Mouse (Mus musculus): ENCODE measurements at regions not wholly inside any gene's neighbourhood (a gene's known extent, or its start where the extent isn't known, plus 50 kb on each side); places are given as distances from the start of the nearest gene placed in this dataset.

GRCm38 (mm10) chr7:134463380-134463779, 77.9 kb upstream of the D7Ertd443e start:
- Histone ChIP-seq H3K36me3 (ENCODE audit: control insufficient read depth, insufficient read depth, low read length) (no peaks in the 10 kb centered on the region), H3K9ac (ENCODE audit: low read depth, low read length) (no peak overlapping the region), H3K27me3 (ENCODE audit: control insufficient read depth, insufficient read depth, low read length) (no peaks in the 10 kb centered on the region), H3K79me2 (ENCODE audit: control insufficient read depth, insufficient read depth, low read length) (no peaks in the 10 kb centered on the region), H3K4me1 (ENCODE audit: control insufficient read depth, insufficient read depth, low read length) (no peaks in the 10 kb centered on the region), H3K27ac (replicated peaks; ENCODE audit: insufficient read depth, low read depth, low read length) (no peak overlapping the region), H3K4me3 (ENCODE audit: insufficient read depth, low read depth, low read length) (no peak overlapping the region)
- 92% methylated on average over 4 of the region's 4 CpGs for WGBS
- no peak for DNase-seq (ENCODE audit: extremely low read depth, low read depth, low spot score)
- TF ChIP-seq POLR2A (IDR thresholded peaks at IDR 0.05; ENCODE audit: extremely low read depth, insufficient read depth, low read length): no peak
- TF ChIP-seq CTCF (IDR thresholded peaks at IDR 0.05; ENCODE audit: low read depth, low read length): no peak

DNA sequence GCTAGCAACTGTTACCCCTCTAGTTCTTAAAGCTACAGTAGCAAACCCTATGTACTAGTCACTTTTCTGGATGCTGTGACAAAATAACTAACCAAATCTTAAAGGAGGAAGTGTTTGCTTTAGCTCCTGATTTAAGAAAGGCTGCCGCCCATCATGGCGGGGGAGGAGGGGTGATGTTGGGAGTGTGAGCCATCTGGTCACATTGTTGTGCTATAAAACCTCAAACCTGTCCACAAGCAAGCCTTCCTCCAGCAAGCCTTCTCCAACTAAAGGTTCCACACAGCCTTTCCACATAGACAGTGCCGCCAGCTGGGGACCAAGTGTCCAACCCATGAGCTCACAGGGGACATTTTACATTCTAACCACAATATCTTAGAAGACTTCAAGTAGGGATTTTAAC, 81.8 kb upstream of the D7Ertd443e start:
- no peaks in the 10 kb centered on the region for H3K36me3 ChIP-seq (ENCODE audit: control insufficient read depth, insufficient read depth, low read length)
- WGBS: 96% methylated on average over 3 of the region's 3 CpGs

GRCm38 (mm10) chr7:134471286-134471685, 85.8 kb upstream of the D7Ertd443e start:
- WGBS: 20% methylated on average over 2 of the region's 2 CpGs
- Histone ChIP-seq H3K4me1 (ENCODE audit: control insufficient read depth, insufficient read depth, low read length) (no peaks in the 10 kb centered on the region), H3K79me2 (ENCODE audit: control insufficient read depth, insufficient read depth, low read length) (no peaks in the 10 kb centered on the region), H3K27ac (replicated peaks; ENCODE audit: insufficient read depth, low read depth, low read length) (no peak overlapping the region), H3K4me3 (ENCODE audit: insufficient read depth, low read depth, low read length) (no peak overlapping the region), H3K27me3 (ENCODE audit: control insufficient read depth, insufficient read depth, low read length) (no peaks in the 10 kb centered on the region), H3K9ac (ENCODE audit: low read depth, low read length) (no peak overlapping the region), H3K36me3 (ENCODE audit: control insufficient read depth, insufficient read depth, low read length) (no peaks in the 10 kb centered on the region)
- TF ChIP-seq POLR2A (IDR thresholded peaks at IDR 0.05; ENCODE audit: extremely low read depth, insufficient read depth, low read length) (no peak), CTCF (IDR thresholded peaks at IDR 0.05; ENCODE audit: low read depth, low read length) (no peak)
- DNase-seq (ENCODE audit: extremely low read depth, low read depth, low spot score): peak; percentile 4

More for the DNA sequence above, 81.8 kb upstream of the D7Ertd443e start:
- Histone ChIP-seq H3K27me3 (ENCODE audit: control insufficient read depth, insufficient read depth, low read length) (no peaks in the 10 kb centered on the region), H3K4me1 (ENCODE audit: control insufficient read depth, insufficient read depth, low read length) (no peaks in the 10 kb centered on the region), H3K27ac (replicated peaks; ENCODE audit: insufficient read depth, low read depth, low read length) (no peak overlapping the region), H3K9ac (ENCODE audit: low read depth, low read length) (no peak overlapping the region), H3K4me3 (ENCODE audit: insufficient read depth, low read depth, low read length) (no peak overlapping the region), H3K79me2 (ENCODE audit: control insufficient read depth, insufficient read depth, low read length) (no peaks in the 10 kb centered on the region)
- TF ChIP-seq POLR2A (IDR thresholded peaks at IDR 0.05; ENCODE audit: extremely low read depth, insufficient read depth, low read length): no peak
- no peak for TF ChIP-seq CTCF (IDR thresholded peaks at IDR 0.05; ENCODE audit: low read depth, low read length)
- no peak for DNase-seq (ENCODE audit: extremely low read depth, low read depth, low spot score)

GRCm38 (mm10) chr7:134491326-134491725, 105.9 kb upstream of the D7Ertd443e start:
- Histone ChIP-seq H3K36me3 (ENCODE audit: control insufficient read depth, insufficient read depth, low read length) (no peaks in the 10 kb centered on the region), H3K9ac (ENCODE audit: low read depth, low read length) (no peak overlapping the region), H3K27ac (replicated peaks; ENCODE audit: insufficient read depth, low read depth, low read length) (no peak overlapping the region), H3K79me2 (ENCODE audit: control insufficient read depth, insufficient read depth, low read length) (no peaks in the 10 kb centered on the region), H3K27me3 (ENCODE audit: control insufficient read depth, insufficient read depth, low read length) (no peaks in the 10 kb centered on the region), H3K4me3 (ENCODE audit: insufficient read depth, low read depth, low read length) (no peak overlapping the region), H3K4me1 (ENCODE audit: control insufficient read depth, insufficient read depth, low read length) (no peaks in the 10 kb centered on the region)
- DNase-seq (ENCODE audit: extremely low read depth, low read depth, low spot score): no peak
- WGBS: 86% methylated on average over 4 of the region's 4 CpGs
- TF ChIP-seq CTCF (IDR thresholded peaks at IDR 0.05; ENCODE audit: low read depth, low read length) (no peak), POLR2A (IDR thresholded peaks at IDR 0.05; ENCODE audit: extremely low read depth, insufficient read depth, low read length) (no peak)

GRCm38 (mm10) chr7:134497219-134497618, 111.8 kb upstream of the D7Ertd443e start:
- 29% methylated on average over 11 of the region's 11 CpGs for WGBS
- no peak overlapping the region for H3K9ac ChIP-seq (ENCODE audit: low read depth, low read length)
- H3K27me3 ChIP-seq (ENCODE audit: control insufficient read depth, insufficient read depth, low read length): no peaks in the 10 kb centered on the region
- 0 out of 2 replicates have a peak, but pooled peaks cover 1% of the 10 kb centered on the region for H3K4me1 ChIP-seq (ENCODE audit: control insufficient read depth, insufficient read depth, low read length)
- TF ChIP-seq POLR2A (IDR thresholded peaks at IDR 0.05; ENCODE audit: extremely low read depth, insufficient read depth, low read length) (no peak), CTCF (IDR thresholded peaks at IDR 0.05; ENCODE audit: low read depth, low read length) (no peak)
- no peaks in the 10 kb centered on the region for H3K36me3 ChIP-seq (ENCODE audit: control insufficient read depth, insufficient read depth, low read length)
- no peak overlapping the region for H3K27ac ChIP-seq (replicated peaks; ENCODE audit: insufficient read depth, low read depth, low read length)
- peak; percentile 76 for DNase-seq (ENCODE audit: extremely low read depth, low read depth, low spot score)
- H3K4me3 ChIP-seq (ENCODE audit: insufficient read depth, low read depth, low read length): no peak overlapping the region
- H3K79me2 ChIP-seq (ENCODE audit: control insufficient read depth, insufficient read depth, low read length): no peaks in the 10 kb centered on the region

- 0 out of 2 replicates have a peak, but pooled peaks cover 1% of the 10 kb centered on the region for H3K4me1 ChIP-seq (ENCODE audit: control insufficient read depth, insufficient read depth, low read length)
- WGBS: 88% methylated on average over 4 of the region's 4 CpGs
- no peaks in the 10 kb centered on the region for H3K79me2 ChIP-seq (ENCODE audit: control insufficient read depth, insufficient read depth, low read length)
- no peak overlapping the region for H3K4me3 ChIP-seq (ENCODE audit: insufficient read depth, low read depth, low read length)
- no peak overlapping the region for H3K9ac ChIP-seq (ENCODE audit: low read depth, low read length)
- no peaks in the 10 kb centered on the region for H3K36me3 ChIP-seq (ENCODE audit: control insufficient read depth, insufficient read depth, low read length)
- DNase-seq (ENCODE audit: extremely low read depth, low read depth, low spot score): no peak
- no peak overlapping the region for H3K27ac ChIP-seq (replicated peaks; ENCODE audit: insufficient read depth, low read depth, low read length)
- no peaks in the 10 kb centered on the region for H3K27me3 ChIP-seq (ENCODE audit: control insufficient read depth, insufficient read depth, low read length)
- TF ChIP-seq CTCF (IDR thresholded peaks at IDR 0.05; ENCODE audit: low read depth, low read length): no peak
- TF ChIP-seq POLR2A (IDR thresholded peaks at IDR 0.05; ENCODE audit: extremely low read depth, insufficient read depth, low read length): no peak
Measured at GRCm38 (mm10) chr7:134497870-134498269, 112.4 kb upstream of the D7Ertd443e start.

All from liver, adult 2 months (tissue).